Mouse (Mus musculus): Measurements from ENCODE around the gene Usp29. TPM values are rescaled to one million over a fixed set of nuclear protein-coding genes. Genes with fewer than 3 reads are reported as not detected.
A peak's percentile ranks its signal among the peaks of the same experiment; 100 is the strongest.

Usp29 gene
- polyA plus RNA-seq, 1 experiment from 2014 or later, result 35.8 TPM

DNA sequence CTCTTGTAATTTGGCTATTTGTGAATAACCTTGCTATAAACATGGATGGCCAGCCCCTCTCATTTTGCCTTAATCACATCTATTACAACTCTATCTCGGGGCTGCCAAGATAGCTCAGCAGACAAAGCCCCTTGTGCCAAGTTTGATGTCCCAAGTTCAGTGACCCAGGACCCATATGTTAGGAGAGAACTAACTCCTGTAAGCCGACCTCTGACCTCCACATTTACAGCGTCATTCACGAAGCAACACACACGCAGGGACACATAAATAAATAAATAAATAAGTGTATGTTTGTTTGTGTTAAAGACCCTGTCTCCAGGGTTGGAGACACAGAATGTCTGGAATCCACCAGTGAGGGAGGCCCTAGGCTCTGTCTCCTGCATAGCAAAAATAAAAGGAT, 186.7 kb downstream of the Usp29 start:
- ATAC-seq, result no peak
- WGBS, result 71% methylated on average over 5 of the region's 5 CpGs
- H3K36me3 ChIP-seq (ENCODE audit: control insufficient read depth, insufficient read depth, low read length), result no peaks in the 10 kb centered on the region
- H3K4me3 ChIP-seq (ENCODE audit: low read depth, low read length), result no peak overlapping the region
- H3K27ac ChIP-seq (ENCODE audit: low read length), result no peak overlapping the region
- H3K9ac ChIP-seq (ENCODE audit: low read depth, low read length), result no peak overlapping the region
- no peaks in the 10 kb centered on the region for H3K9me3 ChIP-seq (replicated peaks; ENCODE audit: control insufficient read depth, low read length, poor library complexity, severe bottlenecking)
- no peaks in the 10 kb centered on the region for H3K27me3 ChIP-seq (ENCODE audit: control insufficient read depth, insufficient read depth, low read depth, low read length)
- H3K4me1 ChIP-seq (ENCODE audit: control insufficient read depth, insufficient read depth, low read length), result peaks cover 27% of the 10 kb centered on the region
- H3K4me2 ChIP-seq (ENCODE audit: low read length), result no peak overlapping the region

DNA sequence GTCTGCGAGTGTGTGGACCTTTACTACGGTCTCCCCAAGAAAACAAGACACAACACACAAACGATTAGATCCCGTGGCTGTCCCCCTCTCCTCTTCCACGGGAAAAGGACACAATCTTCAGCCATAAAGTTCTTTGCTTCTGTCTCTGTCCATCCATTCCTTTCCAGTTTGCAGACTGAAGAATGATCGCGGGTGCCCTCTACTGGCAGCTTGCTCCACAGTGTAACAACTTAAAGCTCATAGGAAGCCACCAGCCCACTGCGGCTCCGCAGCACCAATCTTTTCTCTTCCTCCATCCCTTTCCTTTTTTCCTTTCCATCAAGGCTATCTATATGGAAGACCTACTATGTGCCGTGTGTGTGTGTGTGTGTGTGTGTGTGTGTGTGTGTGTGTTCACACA, 187.9 kb downstream of the Usp29 start:
- H3K36me3 ChIP-seq (ENCODE audit: control insufficient read depth, insufficient read depth, low read length), result no peaks in the 10 kb centered on the region
- H3K4me1 ChIP-seq (ENCODE audit: control insufficient read depth, insufficient read depth, low read length), result peaks cover 23% of the 10 kb centered on the region
- H3K9me3 ChIP-seq (replicated peaks; ENCODE audit: control insufficient read depth, low read length, poor library complexity, severe bottlenecking), result no peaks in the 10 kb centered on the region
- peak; percentile 63 for ATAC-seq
- H3K27ac ChIP-seq (ENCODE audit: low read length), result peak overlapping the region; percentile 38
- no peak overlapping the region for H3K9ac ChIP-seq (ENCODE audit: low read depth, low read length)
- WGBS, result 10% methylated on average over 10 of the region's 10 CpGs
- H3K4me3 ChIP-seq (ENCODE audit: low read depth, low read length), result no peak overlapping the region
- no peak overlapping the region for H3K4me2 ChIP-seq (ENCODE audit: low read length)
- H3K27me3 ChIP-seq (ENCODE audit: control insufficient read depth, insufficient read depth, low read depth, low read length), result no peaks in the 10 kb centered on the region

GRCm38 (mm10) chr7:6919131-6919870, 188.9 kb downstream of the Usp29 start:
- Histone ChIP-seq H3K4me2 (ENCODE audit: low read length) (0 out of 2 replicates have a peak overlapping the region, but pooled peaks have one; percentile 3), H3K9ac (ENCODE audit: low read depth, low read length) (no peak overlapping the region), H3K27me3 (ENCODE audit: control insufficient read depth, insufficient read depth, low read depth, low read length) (no peaks in the 10 kb centered on the region), H3K9me3 (replicated peaks; ENCODE audit: control insufficient read depth, low read length, poor library complexity, severe bottlenecking) (no peaks in the 10 kb centered on the region), H3K36me3 (ENCODE audit: control insufficient read depth, insufficient read depth, low read length) (no peaks in the 10 kb centered on the region), H3K27ac (ENCODE audit: low read length) (peak overlapping the region; percentile 71), H3K4me3 (ENCODE audit: low read depth, low read length) (no peak overlapping the region), H3K4me1 (ENCODE audit: control insufficient read depth, insufficient read depth, low read length) (peaks cover 14% of the 10 kb centered on the region)
- WGBS, result 87% methylated on average over 1 of the region's 1 CpGs
- peak; percentile 58 for ATAC-seq

DNA sequence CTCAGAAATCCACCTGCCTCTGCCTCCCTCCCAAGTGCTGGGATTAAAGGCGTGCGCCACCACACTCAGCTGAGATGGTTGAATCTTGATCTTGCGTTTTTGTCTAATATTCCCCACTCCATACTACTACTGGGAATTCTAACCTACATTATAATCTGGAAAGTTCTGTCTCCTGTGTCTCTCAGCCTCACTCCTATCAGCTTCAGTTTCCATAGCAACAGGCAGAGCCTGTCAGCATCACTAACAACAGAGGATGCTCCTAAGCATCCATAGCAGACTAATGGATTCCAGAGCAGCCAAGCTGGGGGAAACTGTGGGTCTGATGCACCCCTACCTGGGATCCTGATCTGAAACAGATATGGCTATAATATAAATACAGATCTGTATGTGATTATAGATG, 193.1 kb downstream of the Usp29 start:
- H3K4me3 ChIP-seq (ENCODE audit: low read depth, low read length), result no peak overlapping the region
- ATAC-seq, result peak; percentile 61
- WGBS, result 84% methylated on average over 3 of the region's 3 CpGs
- H3K4me2 ChIP-seq (ENCODE audit: low read length), result no peak overlapping the region
- no peaks in the 10 kb centered on the region for H3K27me3 ChIP-seq (ENCODE audit: control insufficient read depth, insufficient read depth, low read depth, low read length)
- peak overlapping the region; percentile 54 for H3K27ac ChIP-seq (ENCODE audit: low read length)
- no peaks in the 10 kb centered on the region for H3K36me3 ChIP-seq (ENCODE audit: control insufficient read depth, insufficient read depth, low read length)
- no peak overlapping the region for H3K9ac ChIP-seq (ENCODE audit: low read depth, low read length)
- H3K4me1 ChIP-seq (ENCODE audit: control insufficient read depth, insufficient read depth, low read length), result peaks cover 15% of the 10 kb centered on the region
- H3K9me3 ChIP-seq (replicated peaks; ENCODE audit: control insufficient read depth, low read length, poor library complexity, severe bottlenecking), result no peaks in the 10 kb centered on the region

- Histone ChIP-seq H3K9me3 (replicated peaks; ENCODE audit: control insufficient read depth, low read length, poor library complexity, severe bottlenecking) (no peaks in the 10 kb centered on the region), H3K27ac (ENCODE audit: low read length) (peak overlapping the region; percentile 56), H3K4me1 (ENCODE audit: control insufficient read depth, insufficient read depth, low read length) (peaks cover 9% of the 10 kb centered on the region), H3K4me2 (ENCODE audit: low read length) (peak overlapping the region; percentile 24; the same call in 1 of the 2 replicates), H3K36me3 (ENCODE audit: control insufficient read depth, insufficient read depth, low read length) (no peaks in the 10 kb centered on the region), H3K27me3 (ENCODE audit: control insufficient read depth, insufficient read depth, low read depth, low read length) (no peaks in the 10 kb centered on the region), H3K4me3 (ENCODE audit: low read depth, low read length) (no peak overlapping the region), H3K9ac (ENCODE audit: low read depth, low read length) (peak overlapping the region; percentile 40)
- ATAC-seq, result peak; percentile 52
- 32% methylated on average over 7 of the region's 7 CpGs for WGBS
Measured at GRCm38 (mm10) chr7:6925926-6926730, 195.8 kb downstream of the Usp29 start.

GRCm38 (mm10) chr7:6926731-6926995, 196.3 kb downstream of the Usp29 start:
- peak overlapping the region; percentile 24; the same call in 1 of the 2 replicates for H3K4me2 ChIP-seq (ENCODE audit: low read length)
- peaks cover 9% of the 10 kb centered on the region for H3K4me1 ChIP-seq (ENCODE audit: control insufficient read depth, insufficient read depth, low read length)
- no peaks in the 10 kb centered on the region for H3K9me3 ChIP-seq (replicated peaks; ENCODE audit: control insufficient read depth, low read length, poor library complexity, severe bottlenecking)
- no peak; the same call in 1 of the 2 replicates for ATAC-seq
- H3K9ac ChIP-seq (ENCODE audit: low read depth, low read length), result peak overlapping the region; percentile 40; the same call in 1 of the 2 replicates
- H3K27me3 ChIP-seq (ENCODE audit: control insufficient read depth, insufficient read depth, low read depth, low read length), result no peaks in the 10 kb centered on the region
- H3K36me3 ChIP-seq (ENCODE audit: control insufficient read depth, insufficient read depth, low read length), result no peaks in the 10 kb centered on the region
- no peak overlapping the region for H3K4me3 ChIP-seq (ENCODE audit: low read depth, low read length)
- WGBS, result 21% methylated on average over 4 of the region's 4 CpGs
- peak overlapping the region; percentile 56 for H3K27ac ChIP-seq (ENCODE audit: low read length)

DNA sequence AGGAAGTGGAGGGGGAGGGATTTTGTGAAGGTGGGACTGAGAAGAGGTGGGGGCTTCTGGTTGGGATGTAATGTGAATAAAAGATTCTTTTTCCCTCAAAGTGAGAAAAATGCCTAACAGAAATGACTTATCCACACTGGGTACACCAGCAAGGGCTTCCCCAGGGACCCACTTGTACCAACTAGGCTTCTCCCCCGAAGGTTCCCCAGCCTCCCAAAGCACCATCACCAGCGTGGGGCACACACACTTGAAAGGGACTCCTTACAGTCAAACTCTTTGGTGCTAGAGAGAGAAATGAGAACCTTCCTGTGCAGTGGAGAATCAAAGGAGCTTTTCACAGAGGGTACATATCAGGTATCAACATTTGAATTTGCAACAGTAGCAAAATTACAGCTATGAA, 198.9 kb downstream of the Usp29 start:
- no peaks in the 10 kb centered on the region for H3K9me3 ChIP-seq (replicated peaks; ENCODE audit: control insufficient read depth, low read length, poor library complexity, severe bottlenecking)
- ATAC-seq, result no peak
- H3K27ac ChIP-seq (ENCODE audit: low read length), result no peak overlapping the region
- no peak overlapping the region for H3K9ac ChIP-seq (ENCODE audit: low read depth, low read length)
- no peak overlapping the region for H3K4me3 ChIP-seq (ENCODE audit: low read depth, low read length)
- WGBS, result 74% methylated on average over 2 of the region's 2 CpGs
- no peaks in the 10 kb centered on the region for H3K27me3 ChIP-seq (ENCODE audit: control insufficient read depth, insufficient read depth, low read depth, low read length)
- no peak overlapping the region for H3K4me2 ChIP-seq (ENCODE audit: low read length)
- peaks cover 7% of the 10 kb centered on the region for H3K4me1 ChIP-seq (ENCODE audit: control insufficient read depth, insufficient read depth, low read length)
- no peaks in the 10 kb centered on the region for H3K36me3 ChIP-seq (ENCODE audit: control insufficient read depth, insufficient read depth, low read length)

GRCm38 (mm10) chr7:6934741-6935140, 204.4 kb downstream of the Usp29 start:
- H3K27me3 ChIP-seq (ENCODE audit: control insufficient read depth, insufficient read depth, low read depth, low read length), result no peaks in the 10 kb centered on the region
- no peak for ATAC-seq
- WGBS, result 64% methylated on average over 5 of the region's 5 CpGs
- no peak overlapping the region for H3K9ac ChIP-seq (ENCODE audit: low read depth, low read length)
- no peaks in the 10 kb centered on the region for H3K9me3 ChIP-seq (replicated peaks; ENCODE audit: control insufficient read depth, low read length, poor library complexity, severe bottlenecking)
- H3K36me3 ChIP-seq (ENCODE audit: control insufficient read depth, insufficient read depth, low read length), result no peaks in the 10 kb centered on the region; the same call in 1 of the 2 replicates
- H3K4me2 ChIP-seq (ENCODE audit: low read length), result no peak overlapping the region
- no peak overlapping the region for H3K27ac ChIP-seq (ENCODE audit: low read length)
- H3K4me1 ChIP-seq (ENCODE audit: control insufficient read depth, insufficient read depth, low read length), result peaks cover 3% of the 10 kb centered on the region; the same call in 1 of the 2 replicates
- H3K4me3 ChIP-seq (ENCODE audit: low read depth, low read length), result no peak overlapping the region

- no peak overlapping the region for H3K4me2 ChIP-seq (ENCODE audit: low read length)
- H3K4me3 ChIP-seq (ENCODE audit: low read depth, low read length), result no peak overlapping the region
- peak overlapping the region; percentile 45; the same call in 1 of the 2 replicates for H3K9ac ChIP-seq (ENCODE audit: low read depth, low read length)
- WGBS, result 39% methylated on average over 11 of the region's 11 CpGs
- H3K9me3 ChIP-seq (replicated peaks; ENCODE audit: control insufficient read depth, low read length, poor library complexity, severe bottlenecking), result no peaks in the 10 kb centered on the region
- peak overlapping the region; percentile 40; the same call in 1 of the 2 replicates for H3K27ac ChIP-seq (ENCODE audit: low read length)
- ATAC-seq, result peak; percentile 75
- H3K27me3 ChIP-seq (ENCODE audit: control insufficient read depth, insufficient read depth, low read depth, low read length), result no peaks in the 10 kb centered on the region
- H3K4me1 ChIP-seq (ENCODE audit: control insufficient read depth, insufficient read depth, low read length), result peaks cover 5% of the 10 kb centered on the region
- no peaks in the 10 kb centered on the region; the same call in 1 of the 2 replicates for H3K36me3 ChIP-seq (ENCODE audit: control insufficient read depth, insufficient read depth, low read length)
Measured at GRCm38 (mm10) chr7:6937040-6937439, 206.7 kb downstream of the Usp29 start.
